Mouse (Mus musculus): Measurements from ENCODE around the gene Dock4. TPM values are rescaled to one million over a fixed set of nuclear protein-coding genes. Genes with fewer than 3 reads are reported as not detected.

Dock4 gene
- polyA plus RNA-seq, 1 experiment from 2014 or later = 42.0 TPM

- 87% methylated on average over 2 of the region's 2 CpGs for WGBS
- ATAC-seq (replicated peaks) = no peak
- H3K27me3 ChIP-seq (replicated peaks) = no peaks in the 10 kb centered on the region
- no peaks in the 10 kb centered on the region for H3K9me3 ChIP-seq
- no peak overlapping the region for H3K4me2 ChIP-seq
- no peak overlapping the region for H3K9ac ChIP-seq
- peaks cover 18% of the 10 kb centered on the region; the same call in 1 of the 2 replicates for H3K36me3 ChIP-seq (replicated peaks)
- H3K4me1 ChIP-seq = no peaks in the 10 kb centered on the region
- no peak overlapping the region for H3K27ac ChIP-seq
- no peak overlapping the region for H3K4me3 ChIP-seq
Observed at GRCm38 (mm10) chr12:40637427-40637826, 191.7 kb downstream of the Dock4 start.

GRCm38 (mm10) chr12:40645869-40646268 lies 200.1 kb downstream of the Dock4 start:
- Histone ChIP-seq H3K9me3 (no peaks in the 10 kb centered on the region), H3K4me2 (no peak overlapping the region), H3K4me3 (no peak overlapping the region), H3K9ac (no peak overlapping the region), H3K27me3 (replicated peaks) (no peaks in the 10 kb centered on the region), H3K27ac (no peak overlapping the region), H3K4me1 (no peaks in the 10 kb centered on the region), H3K36me3 (replicated peaks) (0 out of 2 replicates have a peak, but pooled peaks cover 5% of the 10 kb centered on the region)
- no peak for ATAC-seq (replicated peaks)
- 83% methylated on average over 6 of the region's 6 CpGs for WGBS

- no peak overlapping the region for H3K9ac ChIP-seq
- no peaks in the 10 kb centered on the region for H3K36me3 ChIP-seq (replicated peaks)
- H3K4me1 ChIP-seq = no peaks in the 10 kb centered on the region
- ATAC-seq (replicated peaks) = no peak
- H3K9me3 ChIP-seq = no peaks in the 10 kb centered on the region
- no peak overlapping the region for H3K27ac ChIP-seq
- H3K4me3 ChIP-seq = no peak overlapping the region
- 78% methylated on average over 2 of the region's 2 CpGs for WGBS
- no peak overlapping the region for H3K4me2 ChIP-seq
- H3K27me3 ChIP-seq (replicated peaks) = no peaks in the 10 kb centered on the region
Observed at GRCm38 (mm10) chr12:40654312-40654711, 208.6 kb downstream of the Dock4 start.

GRCm38 (mm10) chr12:40655861-40656260 lies 210.1 kb downstream of the Dock4 start:
- Histone ChIP-seq H3K36me3 (replicated peaks) (no peaks in the 10 kb centered on the region), H3K27me3 (replicated peaks) (no peaks in the 10 kb centered on the region), H3K27ac (no peak overlapping the region), H3K4me1 (no peaks in the 10 kb centered on the region), H3K9ac (no peak overlapping the region), H3K4me3 (no peak overlapping the region), H3K9me3 (no peaks in the 10 kb centered on the region), H3K4me2 (no peak overlapping the region)
- WGBS = 97% methylated on average over 2 of the region's 2 CpGs
- ATAC-seq (replicated peaks) = no peak

GRCm38 (mm10) chr12:40656438-40656837 lies 210.7 kb downstream of the Dock4 start:
- no peaks in the 10 kb centered on the region for H3K4me1 ChIP-seq
- no peak overlapping the region for H3K4me3 ChIP-seq
- H3K9me3 ChIP-seq = no peaks in the 10 kb centered on the region
- H3K4me2 ChIP-seq = no peak overlapping the region
- H3K27me3 ChIP-seq (replicated peaks) = no peaks in the 10 kb centered on the region
- 58% methylated on average over 5 of the region's 5 CpGs for WGBS
- H3K36me3 ChIP-seq (replicated peaks) = no peaks in the 10 kb centered on the region
- H3K27ac ChIP-seq = no peak overlapping the region
- H3K9ac ChIP-seq = no peak overlapping the region
- no peak for ATAC-seq (replicated peaks)

GRCm38 (mm10) chr12:40657229-40657885 lies 211.6 kb downstream of the Dock4 start:
- Histone ChIP-seq H3K27ac (no peak overlapping the region), H3K9me3 (no peaks in the 10 kb centered on the region), H3K9ac (no peak overlapping the region), H3K4me3 (no peak overlapping the region), H3K36me3 (replicated peaks) (no peaks in the 10 kb centered on the region), H3K4me2 (no peak overlapping the region), H3K27me3 (replicated peaks) (no peaks in the 10 kb centered on the region), H3K4me1 (no peaks in the 10 kb centered on the region)
- 37% methylated on average over 4 of the region's 4 CpGs for WGBS
- ATAC-seq (replicated peaks) = peak; percentile 42

- Histone ChIP-seq H3K36me3 (replicated peaks) (no peaks in the 10 kb centered on the region), H3K4me3 (no peak overlapping the region), H3K27ac (no peak overlapping the region), H3K9ac (no peak overlapping the region), H3K9me3 (no peaks in the 10 kb centered on the region), H3K27me3 (replicated peaks) (no peaks in the 10 kb centered on the region), H3K4me2 (no peak overlapping the region), H3K4me1 (no peaks in the 10 kb centered on the region)
- no peak for ATAC-seq (replicated peaks)
- 72% methylated on average over 6 of the region's 6 CpGs for WGBS
Observed at GRCm38 (mm10) chr12:40659689-40660088, 213.9 kb downstream of the Dock4 start.

GRCm38 (mm10) chr12:40669460-40669859 lies 223.7 kb downstream of the Dock4 start:
- Histone ChIP-seq H3K27ac (no peak overlapping the region), H3K4me2 (no peak overlapping the region), H3K4me1 (no peaks in the 10 kb centered on the region), H3K36me3 (replicated peaks) (no peaks in the 10 kb centered on the region), H3K9ac (no peak overlapping the region), H3K4me3 (no peak overlapping the region), H3K9me3 (no peaks in the 10 kb centered on the region), H3K27me3 (replicated peaks) (no peaks in the 10 kb centered on the region)
- ATAC-seq (replicated peaks) = no peak
- WGBS = 89% methylated on average over 2 of the region's 2 CpGs

- Histone ChIP-seq H3K9me3 (no peaks in the 10 kb centered on the region), H3K4me2 (no peak overlapping the region), H3K9ac (no peak overlapping the region), H3K36me3 (replicated peaks) (0 out of 2 replicates have a peak, but pooled peaks cover 3% of the 10 kb centered on the region), H3K27me3 (replicated peaks) (no peaks in the 10 kb centered on the region), H3K4me3 (no peak overlapping the region), H3K4me1 (no peaks in the 10 kb centered on the region), H3K27ac (no peak overlapping the region)
- ATAC-seq (replicated peaks) = no peak
Observed at GRCm38 (mm10) chr12:40670766-40671165, 225.0 kb downstream of the Dock4 start.

- no peak overlapping the region for H3K9ac ChIP-seq
- ATAC-seq (replicated peaks) = no peak
- no peaks in the 10 kb centered on the region for H3K4me1 ChIP-seq
- H3K27me3 ChIP-seq (replicated peaks) = no peaks in the 10 kb centered on the region
- peaks cover 5% of the 10 kb centered on the region; the same call in 1 of the 2 replicates for H3K36me3 ChIP-seq (replicated peaks)
- H3K27ac ChIP-seq = no peak overlapping the region
- H3K4me3 ChIP-seq = no peak overlapping the region
- H3K9me3 ChIP-seq = no peaks in the 10 kb centered on the region
- WGBS = 79% methylated on average over 4 of the region's 4 CpGs
- H3K4me2 ChIP-seq = no peak overlapping the region
Observed at GRCm38 (mm10) chr12:40679713-40680112, 234.0 kb downstream of the Dock4 start.

- no peaks in the 10 kb centered on the region for H3K27me3 ChIP-seq (replicated peaks)
- no peaks in the 10 kb centered on the region for H3K4me1 ChIP-seq
- H3K4me3 ChIP-seq = no peak overlapping the region
- no peaks in the 10 kb centered on the region for H3K9me3 ChIP-seq
- no peak overlapping the region for H3K9ac ChIP-seq
- no peak overlapping the region for H3K27ac ChIP-seq
- peaks cover 4% of the 10 kb centered on the region; the same call in 1 of the 2 replicates for H3K36me3 ChIP-seq (replicated peaks)
- ATAC-seq (replicated peaks) = no peak
- no peak overlapping the region for H3K4me2 ChIP-seq
- 90% methylated on average over 1 of the region's 1 CpGs for WGBS
Observed at GRCm38 (mm10) chr12:40680551-40680950, 234.8 kb downstream of the Dock4 start.

GRCm38 (mm10) chr12:40691444-40691843 lies 245.7 kb downstream of the Dock4 start:
- 70% methylated on average over 4 of the region's 4 CpGs for WGBS
- H3K4me2 ChIP-seq = no peak overlapping the region
- H3K27me3 ChIP-seq (replicated peaks) = no peaks in the 10 kb centered on the region
- H3K9ac ChIP-seq = no peak overlapping the region
- no peaks in the 10 kb centered on the region for H3K9me3 ChIP-seq
- ATAC-seq (replicated peaks) = no peak
- no peak overlapping the region for H3K27ac ChIP-seq
- H3K4me1 ChIP-seq = no peaks in the 10 kb centered on the region
- no peaks in the 10 kb centered on the region for H3K36me3 ChIP-seq (replicated peaks)
- no peak overlapping the region for H3K4me3 ChIP-seq

GRCm38 (mm10) chr12:40694082-40694721 lies 248.4 kb downstream of the Dock4 start:
- no peaks in the 10 kb centered on the region for H3K4me1 ChIP-seq
- no peaks in the 10 kb centered on the region for H3K9me3 ChIP-seq
- H3K27me3 ChIP-seq (replicated peaks) = no peaks in the 10 kb centered on the region
- H3K9ac ChIP-seq = no peak overlapping the region
- peak overlapping the region; percentile 6; the same call in 1 of the 2 replicates for H3K27ac ChIP-seq
- no peak overlapping the region for H3K4me2 ChIP-seq
- no peaks in the 10 kb centered on the region for H3K36me3 ChIP-seq (replicated peaks)
- 64% methylated on average over 2 of the region's 2 CpGs for WGBS
- no peak overlapping the region for H3K4me3 ChIP-seq
- ATAC-seq (replicated peaks) = no peak

All from midbrain, embryonic 15.5 days (tissue).